Mouse (Mus musculus) gonadal fat pad, adult 2 months (tissue): ENCODE measurements around the gene Tet3. TPM values are rescaled to one million over a fixed set of nuclear protein-coding genes. Genes with fewer than 3 reads are reported as not detected.
"Not testable (repeated sequence)": the region's sequence is repeated elsewhere in the genome, so short reads cannot be mapped to it uniquely, and the experiment has no call there.

ENCODE experiments used
- DNase-seq: peaks from one replicate; pipeline ENCODE4 v3.0.0-alpha.2; 2012; ENCODE audit warnings: low read depth
- polyA plus RNA-seq: library from polyadenylated mRNA; depleted of rRNA; stranded (reverse); fragments of >200 nt; gene quantifications from 2 replicates; pipeline ENCODE4 v1.2.3, GENCODE M21; 2012

The Tet3 gene
- polyA plus RNA-seq, 1 experiment = 10.6 TPM

DNA sequence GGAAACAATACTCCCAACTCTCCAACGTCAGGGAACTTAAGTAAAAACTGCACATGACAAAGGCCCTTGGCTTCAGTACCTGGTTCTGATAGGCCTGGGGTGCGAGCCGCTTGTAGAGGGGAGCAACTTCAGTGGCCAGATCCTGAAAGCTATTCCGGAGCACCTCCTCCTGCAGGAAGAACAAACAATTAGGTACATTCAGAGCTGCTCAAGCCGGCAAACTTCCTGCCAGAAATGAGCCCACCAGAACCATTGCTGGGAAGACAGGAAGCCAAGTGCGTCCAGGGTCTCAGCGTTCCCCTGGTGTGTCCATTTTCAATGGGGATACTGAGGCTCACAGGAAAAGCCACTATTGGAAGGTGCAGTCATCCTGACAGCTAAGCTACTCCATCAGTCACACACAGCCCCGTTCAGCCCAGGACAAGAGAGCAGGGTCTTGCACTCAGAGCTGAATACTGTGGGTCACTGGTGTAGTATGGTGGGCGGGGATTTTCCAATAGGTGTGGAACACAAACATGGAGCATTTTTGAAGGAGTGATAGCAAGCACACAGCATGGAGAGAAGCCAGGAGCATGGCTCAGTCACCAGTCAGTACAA, 85.1 kb downstream of the Tet3 start:
- DNase-seq = no peak

DNA sequence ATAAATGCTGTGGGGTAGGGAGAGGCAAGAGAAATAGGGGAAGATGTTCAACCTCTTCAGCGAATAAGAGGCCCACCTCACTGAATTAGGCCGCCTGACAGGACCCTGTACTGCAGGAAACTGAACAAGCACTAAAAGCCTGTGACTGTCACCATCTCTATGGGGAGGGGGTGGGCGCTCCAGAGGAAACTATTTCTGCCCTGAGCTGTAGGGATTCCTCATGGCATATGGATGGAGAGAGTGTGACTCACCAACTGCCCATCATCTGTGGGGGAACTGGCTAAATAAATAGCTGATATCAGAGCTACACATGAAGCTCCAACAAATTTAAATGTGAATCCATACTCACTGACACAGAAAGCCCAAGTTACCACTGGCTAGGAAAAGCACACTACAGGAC, 87.5 kb downstream of the Tet3 start:
- no peak for DNase-seq

DNA sequence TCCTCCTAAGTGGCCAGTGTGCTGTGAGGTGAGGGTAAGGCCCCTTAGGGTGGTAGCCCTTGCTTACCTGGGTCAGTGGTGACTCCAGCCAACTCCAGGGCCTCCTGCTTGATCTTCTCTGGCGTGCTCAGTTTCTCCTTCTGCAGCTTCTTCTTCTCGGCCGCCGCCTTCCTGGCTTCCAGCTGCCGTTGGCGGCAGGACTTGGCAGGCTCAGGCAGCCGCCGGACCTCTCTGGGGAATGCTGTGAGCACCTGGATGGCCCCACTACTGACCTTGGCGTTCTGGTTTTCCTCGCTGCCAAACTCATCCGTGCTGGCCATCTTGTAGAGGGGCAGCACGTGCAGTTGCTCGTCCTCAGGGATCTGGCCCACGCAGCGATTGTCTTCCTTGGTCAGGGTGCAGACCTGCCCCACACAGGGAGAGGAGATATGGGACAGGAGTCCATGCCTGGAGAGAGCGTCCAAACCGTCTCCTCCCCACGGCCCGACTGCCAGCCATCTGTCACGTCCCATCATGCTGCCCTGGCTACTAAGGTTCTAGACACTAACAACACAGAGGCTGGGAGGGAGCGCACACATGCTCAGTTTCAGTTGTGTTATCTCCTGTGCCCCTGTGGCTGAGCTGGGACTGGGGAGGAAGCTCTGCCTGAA, 88.4 kb downstream of the Tet3 start:
- DNase-seq = no peak

DNA sequence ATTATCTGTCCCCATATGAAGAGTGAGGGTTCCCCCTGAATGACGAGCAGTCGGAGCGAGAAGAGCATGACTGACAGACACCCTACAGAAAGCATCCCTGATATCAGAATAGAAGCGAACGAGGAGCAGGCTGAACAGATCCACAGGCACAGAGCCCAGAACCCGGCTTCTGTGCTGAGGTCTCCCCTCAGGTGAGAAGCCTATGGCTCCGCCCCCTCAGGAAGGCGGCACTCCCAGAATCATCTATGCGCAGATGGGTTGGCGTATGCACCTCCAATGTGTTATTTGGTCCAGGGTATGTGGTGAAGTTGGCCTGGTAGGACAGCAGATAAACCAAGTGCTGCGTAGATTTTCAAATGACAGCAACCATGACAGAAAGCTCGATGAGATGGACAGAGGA, 95.8 kb downstream of the Tet3 start:
- no peak for DNase-seq

DNA sequence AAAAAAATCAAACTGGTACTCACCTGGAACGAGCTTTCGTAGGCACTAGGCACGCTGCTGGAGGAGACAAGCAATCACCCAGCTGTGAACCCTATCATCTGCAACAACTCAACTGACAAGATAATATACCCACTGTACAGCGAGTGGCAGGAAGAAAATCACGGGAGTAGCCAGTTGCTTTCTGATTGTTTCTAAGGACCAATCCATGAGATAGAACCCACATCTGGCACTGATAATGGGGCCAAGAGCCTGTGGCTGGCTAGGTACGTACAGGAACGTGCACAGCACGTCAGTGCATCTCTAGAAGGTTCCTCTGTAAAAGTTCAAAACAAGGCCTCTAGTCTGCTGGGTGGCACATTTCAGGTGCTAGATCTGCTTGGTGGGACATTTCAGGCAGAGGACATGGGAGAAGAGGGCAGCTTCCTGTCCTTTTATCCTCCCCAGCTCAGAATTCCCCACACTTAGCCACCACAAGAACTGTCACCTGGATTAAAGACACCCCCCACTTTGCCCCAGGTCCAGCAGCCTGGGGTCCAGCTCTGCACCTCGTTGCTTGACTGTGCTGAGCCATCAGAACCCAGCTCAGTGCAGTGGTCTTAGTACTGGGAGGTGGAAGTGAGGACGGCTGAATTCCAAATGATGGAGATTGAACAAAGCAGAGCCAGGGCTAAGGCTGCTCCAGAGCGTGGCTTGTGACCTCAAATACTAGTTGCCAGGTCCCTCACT, 97.2 kb downstream of the Tet3 start:
- DNase-seq = no peak

DNA sequence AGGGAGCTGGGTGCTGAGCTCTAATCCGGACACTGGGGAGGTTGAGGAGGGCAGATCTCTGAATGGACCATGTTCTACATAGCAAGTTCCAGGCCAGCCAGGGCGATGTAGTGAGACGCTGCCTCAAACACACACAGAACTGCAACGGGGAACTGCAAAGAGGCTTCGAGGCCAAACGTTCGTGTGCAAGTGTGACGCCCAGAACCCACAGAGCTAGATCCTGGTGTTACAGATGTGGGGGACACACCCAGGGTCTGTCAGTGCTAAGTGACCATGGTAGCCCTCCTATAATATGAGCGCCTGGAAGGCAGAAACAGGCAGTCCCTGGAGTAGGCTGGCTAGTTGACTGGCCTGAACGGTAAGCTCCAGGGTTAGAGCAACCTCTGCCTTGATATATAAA, 101.4 kb downstream of the Tet3 start:
- DNase-seq = no peak

DNA sequence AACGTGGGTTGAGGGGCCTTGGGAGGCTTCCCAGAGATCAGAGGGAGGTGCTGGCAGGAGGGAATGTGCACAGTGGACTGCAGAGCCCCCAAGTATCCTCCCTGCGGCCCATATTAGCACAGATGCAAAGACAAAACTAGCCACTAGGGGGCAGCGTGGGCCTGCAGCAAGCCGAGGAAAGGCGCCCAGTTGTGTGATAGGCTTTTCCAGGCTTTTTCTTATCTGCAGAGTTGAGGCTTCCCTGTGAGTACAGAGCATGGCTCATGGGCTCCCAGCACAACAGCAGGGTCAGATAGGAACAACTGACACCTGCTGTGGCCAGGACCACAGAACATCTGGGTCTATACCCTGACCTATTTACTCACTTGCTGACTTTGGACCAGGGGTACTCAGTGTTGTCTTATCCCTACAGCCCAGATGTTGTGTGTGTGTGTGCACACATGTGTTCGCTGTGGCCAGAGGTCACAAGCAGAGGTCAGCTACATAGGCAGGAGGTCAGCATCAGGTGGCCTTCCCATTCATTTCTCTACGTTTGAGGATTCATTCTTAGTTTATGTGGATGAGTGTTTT, 102.2 kb downstream of the Tet3 start:
- no peak for DNase-seq

DNA sequence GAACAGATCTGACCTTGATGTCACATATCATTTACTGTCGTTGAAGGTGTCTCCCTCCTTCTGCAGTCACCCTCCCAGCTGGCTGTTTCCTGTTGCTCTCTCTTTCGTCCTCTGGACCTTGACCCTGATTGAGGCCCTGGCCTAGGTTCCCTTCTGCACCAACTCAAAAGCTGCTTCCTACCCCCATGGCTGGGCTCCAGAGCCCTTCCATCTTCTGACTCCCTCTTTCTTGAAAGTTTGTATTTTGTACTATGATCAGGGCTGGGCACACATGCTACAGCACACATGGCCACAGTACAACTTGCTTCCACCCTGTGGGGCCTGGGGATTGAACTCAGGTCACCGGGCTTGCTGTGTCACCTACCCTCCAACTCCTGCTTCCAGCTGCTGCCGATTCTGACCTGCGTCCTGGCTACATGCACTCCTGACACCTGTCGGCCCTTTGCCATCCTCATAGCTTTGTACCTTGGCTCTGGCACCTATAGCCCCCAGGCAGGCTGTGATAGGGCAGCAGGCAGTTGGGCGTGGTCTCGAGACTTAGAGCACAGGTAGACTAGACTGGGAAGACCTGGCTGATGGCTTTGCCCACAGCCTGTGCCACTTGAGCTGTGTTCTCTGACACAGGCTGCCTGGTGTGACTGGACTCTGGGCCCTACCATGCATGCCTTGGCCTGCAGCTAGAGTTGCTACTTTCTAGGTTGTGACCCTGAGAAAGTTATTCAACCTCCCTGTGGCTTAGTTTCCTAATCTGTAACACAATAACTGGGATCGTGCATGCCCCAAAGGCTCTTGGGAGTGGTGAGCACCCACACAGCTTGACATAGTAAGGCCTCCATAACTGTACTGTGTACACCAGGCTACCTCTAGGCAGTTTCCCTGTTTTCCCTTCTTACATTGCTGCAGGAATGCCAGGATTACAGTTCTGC, 103.8 kb downstream of the Tet3 start:
- DNase-seq = peak; percentile 58

DNA sequence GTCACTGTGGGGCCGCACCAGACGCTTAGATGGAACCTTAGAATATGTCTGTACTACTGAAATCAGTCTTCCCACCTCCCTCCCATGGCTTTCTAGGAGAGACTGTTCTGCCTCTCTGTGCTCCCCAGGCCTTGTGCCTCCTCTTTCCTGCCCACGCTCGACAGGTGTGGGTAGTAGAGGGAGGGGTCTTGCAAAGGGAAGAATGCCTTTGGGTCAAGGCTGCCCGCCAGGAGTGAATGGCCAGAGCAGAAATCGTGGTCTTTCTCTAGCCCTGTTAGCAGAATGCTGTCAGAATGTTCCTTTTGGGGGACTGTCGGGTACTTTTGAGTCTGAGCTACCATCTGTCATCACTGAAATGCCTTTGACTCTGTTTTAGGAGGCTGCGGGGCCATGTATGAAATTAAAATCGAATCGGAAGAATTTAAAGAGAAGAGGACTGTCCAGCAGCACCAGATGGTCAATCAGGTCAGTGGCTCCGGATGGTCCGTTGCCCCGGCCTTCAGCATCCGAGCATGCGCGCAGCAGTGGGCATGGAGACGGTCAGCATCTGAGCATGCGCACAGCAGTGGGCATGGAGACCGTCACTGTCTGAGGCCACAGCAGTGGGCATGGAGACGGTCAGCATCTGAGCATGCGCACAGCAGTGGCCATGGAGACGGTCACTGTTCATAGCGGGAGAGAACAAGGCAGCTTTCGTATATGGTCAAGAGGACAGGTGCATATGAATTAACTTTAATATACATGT, 106.0 kb downstream of the Tet3 start:
- DNase-seq = no peak

DNA sequence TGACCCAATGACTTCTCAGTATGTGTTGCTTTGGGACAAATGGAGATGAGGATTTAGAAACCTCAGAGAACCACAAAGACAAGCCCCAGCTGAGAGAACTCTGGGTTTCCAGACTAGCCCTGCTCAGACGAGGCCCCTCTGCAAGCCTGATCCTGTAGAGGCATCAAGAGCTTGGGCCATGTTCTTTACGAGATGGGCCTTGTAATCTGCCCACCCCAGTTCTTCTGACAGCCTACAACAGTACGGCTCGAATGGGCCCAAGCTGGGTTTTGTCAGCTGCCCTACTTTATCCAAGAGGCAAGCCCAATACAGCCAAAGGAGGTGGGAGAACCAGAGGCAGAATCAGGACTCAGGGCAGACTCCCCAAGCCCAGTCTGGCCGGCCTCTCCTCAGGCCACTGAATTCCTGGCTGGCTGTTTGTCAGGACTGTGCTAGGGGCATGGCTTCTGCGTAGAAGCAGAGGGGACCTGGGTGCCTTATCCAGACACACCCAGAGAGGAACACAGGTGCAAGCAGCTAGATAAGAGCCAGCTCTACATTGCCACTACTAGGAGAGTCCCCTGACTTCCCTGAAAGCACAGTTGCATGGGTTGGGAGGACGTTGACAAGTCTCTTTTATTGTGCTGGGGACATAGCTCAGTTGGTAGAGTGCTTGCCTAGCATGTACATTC, 107.3 kb downstream of the Tet3 start:
- DNase-seq = no peak

DNA sequence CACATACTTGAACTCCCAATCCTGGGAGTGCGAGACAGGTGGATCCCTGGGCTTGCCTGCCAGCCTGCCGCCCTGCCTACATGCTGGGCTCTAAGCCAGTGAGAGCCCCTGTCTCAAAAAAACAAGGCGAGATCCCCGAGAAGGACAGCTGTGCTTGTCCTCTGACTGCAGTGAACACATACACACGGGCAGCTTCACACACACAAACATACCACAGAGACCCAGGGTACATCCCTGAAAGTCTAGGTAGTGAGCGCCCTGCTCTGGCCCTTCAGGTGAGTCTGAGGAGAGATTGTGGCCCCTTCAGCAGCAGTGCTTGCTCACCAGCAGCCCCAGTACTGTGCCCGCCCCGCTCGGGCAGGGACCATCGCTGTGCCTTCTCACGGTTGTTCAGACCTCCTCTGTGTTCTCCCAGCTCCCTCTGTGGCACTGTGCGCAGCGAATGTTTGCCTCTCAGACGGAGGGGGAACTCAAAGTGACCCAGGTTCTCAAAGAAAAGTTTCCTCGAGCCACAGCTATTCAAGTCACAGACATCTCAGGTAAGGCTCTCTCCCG, 108.0 kb downstream of the Tet3 start:
- DNase-seq = no peak

DNA sequence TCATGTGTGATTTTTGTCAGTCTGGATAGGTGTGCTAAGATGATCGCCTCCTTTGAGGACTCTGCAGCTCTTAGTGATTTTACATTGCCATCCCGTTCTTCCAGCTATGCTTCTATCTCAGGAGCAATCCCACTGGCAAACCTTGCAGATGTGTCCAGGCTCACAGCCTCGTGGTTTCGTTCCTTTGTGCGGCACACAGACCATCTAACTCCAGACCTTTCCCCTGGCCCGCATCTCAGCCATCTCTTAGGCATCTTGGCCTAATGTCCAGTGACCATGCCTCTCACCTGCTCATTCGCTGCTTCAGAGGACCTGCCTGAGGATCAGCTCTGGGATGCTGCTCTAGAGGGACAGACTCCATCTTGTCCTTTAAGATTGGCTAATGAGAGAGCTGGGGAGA, 108.7 kb downstream of the Tet3 start:
- no peak for DNase-seq

DNA sequence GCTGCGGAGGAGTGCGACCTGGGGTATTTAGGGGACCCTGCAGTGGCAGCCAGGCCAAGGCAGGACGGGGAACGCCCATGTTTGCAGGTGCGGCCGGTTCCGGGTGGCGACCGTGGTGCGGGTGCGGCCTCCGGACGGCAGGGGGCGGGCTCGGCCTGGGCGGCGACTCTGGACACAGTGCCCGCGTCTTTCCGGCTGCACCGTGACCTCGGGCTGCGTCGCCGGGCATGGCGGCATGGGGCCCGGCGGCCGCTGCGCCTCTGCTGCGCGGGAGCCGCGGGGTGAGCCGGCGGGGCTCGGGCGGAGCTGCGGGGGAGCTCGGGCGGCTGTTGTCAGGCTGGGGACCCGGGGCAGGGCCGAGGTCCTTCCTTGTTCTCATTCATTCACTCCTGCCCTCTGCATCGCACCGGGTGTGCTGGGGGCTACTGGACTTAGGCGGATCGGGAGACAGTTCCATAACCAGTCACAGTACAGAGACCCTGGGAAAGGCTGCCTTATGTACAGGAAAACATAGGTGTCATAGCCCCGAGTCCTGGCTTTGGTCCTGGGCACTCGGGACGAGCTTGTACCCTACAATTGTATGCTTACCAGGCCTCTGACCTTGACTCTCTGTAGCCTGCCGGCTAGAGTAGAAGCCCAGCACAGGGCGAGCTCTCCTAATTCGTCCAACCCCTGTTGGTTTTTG, 109.5 kb downstream of the Tet3 start:
- no peak for DNase-seq

DNA sequence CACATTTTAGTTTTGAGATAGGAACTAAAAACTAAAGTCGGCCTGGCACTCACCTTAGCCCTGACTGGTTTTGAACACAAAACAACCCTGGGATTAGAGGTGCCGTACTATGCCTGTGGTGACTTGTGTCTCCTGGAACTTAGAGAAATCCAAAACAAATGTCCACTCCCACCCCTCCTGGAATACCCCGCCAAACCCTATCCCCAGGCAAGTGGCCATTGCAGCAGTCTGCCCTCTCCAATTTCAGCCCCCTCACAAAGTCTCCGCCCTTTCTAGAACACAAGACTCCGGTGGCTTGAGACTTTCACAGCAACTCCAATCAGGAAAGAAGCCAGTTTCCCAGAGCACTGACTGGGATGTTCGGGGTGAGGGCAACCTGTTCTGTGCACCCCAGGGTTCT, 110.0 kb downstream of the Tet3 start, which contains the start of gene Bola3:
Gene Bola3 (plus strand): TSS at position 275 of the 400 bp plus-strand sequence.
- DNase-seq = peak; percentile 64

DNA sequence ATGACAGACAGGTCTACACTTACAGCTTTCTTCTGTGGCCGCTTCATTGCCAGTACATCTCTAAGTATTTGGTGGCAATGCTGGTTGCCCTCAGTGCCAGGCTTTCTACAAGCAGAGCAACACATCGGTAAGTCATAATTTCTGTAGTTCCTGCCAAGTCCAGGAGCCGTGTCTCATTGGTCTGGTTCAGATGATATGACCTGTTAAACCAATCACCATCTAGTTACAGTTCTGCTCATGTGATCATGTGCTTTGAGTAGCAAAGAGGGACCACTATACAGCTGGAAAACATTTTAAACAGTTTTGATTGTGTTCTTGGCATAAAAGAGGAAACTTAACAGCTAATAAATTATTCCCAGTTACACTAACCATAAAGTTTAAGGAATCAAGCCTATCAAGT, 111.0 kb downstream of the Tet3 start:
- DNase-seq = no peak

DNA sequence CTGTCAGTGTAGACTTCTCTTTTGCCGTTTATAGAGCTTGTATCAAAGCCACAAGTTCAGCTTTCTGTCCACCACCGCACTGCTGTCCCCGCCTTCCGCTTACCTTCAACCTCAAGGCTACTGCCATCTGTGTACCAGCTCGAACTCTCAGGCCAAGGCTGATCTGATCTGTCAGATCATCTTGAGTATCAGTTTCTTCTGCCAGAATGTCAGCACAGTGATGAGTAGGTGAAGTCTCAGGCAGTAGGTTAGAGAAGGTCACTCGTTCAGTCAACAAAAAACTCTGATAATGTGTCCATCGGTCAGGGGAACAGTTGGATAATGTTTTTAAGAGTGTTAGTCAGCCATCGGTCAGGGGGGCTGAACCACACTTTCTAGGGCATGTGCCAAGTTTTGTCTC, 113.6 kb downstream of the Tet3 start:
- DNase-seq = not testable (repeated sequence)

DNA sequence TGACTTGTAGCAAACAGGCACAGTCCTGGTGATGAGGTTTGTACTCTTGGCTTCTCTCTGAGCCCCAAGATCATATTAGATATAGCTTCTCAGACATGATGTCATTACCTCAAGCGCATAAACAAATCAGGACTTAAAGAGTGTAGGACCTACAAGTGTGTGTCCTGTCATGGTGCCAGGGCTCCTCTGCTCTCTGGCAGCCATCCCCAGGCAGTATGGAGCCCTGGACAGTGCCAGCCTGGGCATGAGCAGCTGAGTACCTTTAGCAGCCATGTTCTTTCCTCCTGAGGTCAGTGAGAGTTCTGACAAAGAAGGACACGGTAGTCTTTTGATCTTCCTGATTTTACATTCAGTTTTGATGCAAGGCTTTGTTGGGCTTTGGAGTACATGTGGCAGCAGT, 115.9 kb downstream of the Tet3 start:
- DNase-seq = no peak

DNA sequence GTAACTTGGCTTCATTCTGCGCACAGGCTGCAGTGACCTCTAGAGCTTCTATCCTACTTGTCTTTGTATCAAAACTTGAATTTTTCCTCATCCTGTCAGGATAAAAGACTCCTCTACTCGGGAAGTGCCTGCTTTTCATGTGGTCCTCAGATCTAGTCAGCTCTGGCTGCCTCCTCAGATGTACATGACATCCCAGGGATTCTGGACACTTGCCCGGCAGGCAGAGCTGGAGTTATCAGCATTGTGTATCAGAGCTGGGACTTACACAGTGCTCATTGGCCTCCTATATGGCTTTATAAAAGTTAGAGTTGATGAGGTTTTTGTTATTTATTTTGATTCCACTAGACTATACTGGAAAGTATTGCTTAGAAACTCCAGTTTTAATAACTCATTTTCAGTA, 117.5 kb downstream of the Tet3 start:
- no peak for DNase-seq

DNA sequence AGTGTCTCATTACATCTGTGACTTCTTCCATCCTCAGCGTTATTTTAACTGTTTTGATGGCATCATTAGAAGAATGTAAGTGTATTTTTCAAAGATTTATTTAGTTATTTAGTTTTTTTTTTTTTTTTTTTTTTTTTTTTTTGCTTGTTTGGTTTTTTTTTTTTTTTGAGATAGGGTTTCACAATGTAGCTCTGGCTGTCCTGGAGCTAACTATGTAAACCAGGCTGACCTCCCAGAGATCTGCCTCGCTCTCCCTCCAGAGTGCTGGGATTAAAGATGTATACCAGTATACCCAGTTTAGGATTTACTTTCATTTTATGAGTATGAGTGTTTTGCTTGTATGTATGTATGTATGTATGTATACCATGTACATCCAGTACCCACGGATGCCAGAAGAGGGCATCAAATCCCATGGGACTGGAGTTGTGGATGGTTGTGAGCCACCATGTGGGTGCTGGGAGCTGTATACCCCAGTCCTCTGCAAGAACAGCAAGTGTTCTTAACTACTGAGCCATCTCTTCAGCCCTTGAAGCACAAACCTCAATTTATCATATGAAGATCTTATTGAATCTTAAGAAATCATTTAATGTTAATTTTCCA, 131.2 kb downstream of the Tet3 start:
- no peak for DNase-seq
